Mouse (Mus musculus): Measurements from ENCODE around the gene Plekhd1. TPM values are rescaled to one million over a fixed set of nuclear protein-coding genes. Genes with fewer than 3 reads are reported as not detected.
A peak's percentile ranks its signal among the peaks of the same experiment; 100 is the strongest.

The Plekhd1 gene
- polyA plus RNA-seq, 1 experiment from 2014 or later: 0.74 TPM

GRCm38 (mm10) chr12:80673170-80673569, 19.2 kb upstream of the Plekhd1 start:
- ATAC-seq: no peak
- H3K9me3 ChIP-seq (replicated peaks): no peaks in the 10 kb centered on the region
- H3K27me3 ChIP-seq: no peaks in the 10 kb centered on the region
- no peak overlapping the region for H3K27ac ChIP-seq
- H3K4me1 ChIP-seq: no peaks in the 10 kb centered on the region
- 13% methylated on average over 3 of the region's 3 CpGs for WGBS
- no peak overlapping the region for H3K9ac ChIP-seq
- H3K4me2 ChIP-seq: no peak overlapping the region
- H3K36me3 ChIP-seq (ENCODE audit: poor library complexity, severe bottlenecking): peaks cover 56% of the 10 kb centered on the region
- H3K4me3 ChIP-seq: no peak overlapping the region

- no peak overlapping the region for H3K4me2 ChIP-seq
- no peaks in the 10 kb centered on the region for H3K4me1 ChIP-seq
- no peaks in the 10 kb centered on the region for H3K27me3 ChIP-seq
- H3K9me3 ChIP-seq (replicated peaks): no peaks in the 10 kb centered on the region
- peak; percentile 43; the same call in 1 of the 2 replicates for ATAC-seq
- H3K4me3 ChIP-seq: no peak overlapping the region
- WGBS: 74% methylated on average over 1 of the region's 1 CpGs
- H3K27ac ChIP-seq: no peak overlapping the region
- H3K9ac ChIP-seq: no peak overlapping the region
- H3K36me3 ChIP-seq (ENCODE audit: poor library complexity, severe bottlenecking): peaks cover 20% of the 10 kb centered on the region
Measured at GRCm38 (mm10) chr12:80681340-80681739, 11.1 kb upstream of the Plekhd1 start.

- no peaks in the 10 kb centered on the region for H3K27me3 ChIP-seq
- 96% methylated on average over 3 of the region's 3 CpGs for WGBS
- H3K9me3 ChIP-seq (replicated peaks): no peaks in the 10 kb centered on the region
- no peak for ATAC-seq
- H3K27ac ChIP-seq: no peak overlapping the region
- H3K4me2 ChIP-seq: no peak overlapping the region
- no peak overlapping the region for H3K4me3 ChIP-seq
- no peak overlapping the region for H3K9ac ChIP-seq
- peaks cover 5% of the 10 kb centered on the region; the same call in 1 of the 2 replicates for H3K4me1 ChIP-seq
- peaks cover 6% of the 10 kb centered on the region for H3K36me3 ChIP-seq (ENCODE audit: poor library complexity, severe bottlenecking)
Measured at GRCm38 (mm10) chr12:80683554-80683953, 8.8 kb upstream of the Plekhd1 start.

- Histone ChIP-seq H3K4me1 (peaks cover 5% of the 10 kb centered on the region; the same call in 1 of the 2 replicates), H3K4me3 (no peak overlapping the region), H3K27ac (no peak overlapping the region), H3K9ac (no peak overlapping the region), H3K4me2 (no peak overlapping the region), H3K27me3 (no peaks in the 10 kb centered on the region), H3K9me3 (replicated peaks) (no peaks in the 10 kb centered on the region), H3K36me3 (ENCODE audit: poor library complexity, severe bottlenecking) (peaks cover 4% of the 10 kb centered on the region)
- WGBS: 60% methylated on average over 3 of the region's 3 CpGs
- no peak for ATAC-seq
Measured at GRCm38 (mm10) chr12:80684316-80684715, 8.1 kb upstream of the Plekhd1 start.

- Histone ChIP-seq H3K27ac (no peak overlapping the region; the same call in 1 of the 2 replicates), H3K9me3 (replicated peaks) (no peaks in the 10 kb centered on the region), H3K4me2 (no peak overlapping the region), H3K27me3 (peaks cover 23% of the 10 kb centered on the region), H3K9ac (no peak overlapping the region), H3K4me1 (peaks cover 23% of the 10 kb centered on the region), H3K36me3 (ENCODE audit: poor library complexity, severe bottlenecking) (no peaks in the 10 kb centered on the region), H3K4me3 (no peak overlapping the region)
- 72% methylated on average over 10 of the region's 10 CpGs for WGBS
- ATAC-seq: peak; percentile 51; the same call in 1 of the 2 replicates
Measured at GRCm38 (mm10) chr12:80687788-80688211, 4.6 kb upstream of the Plekhd1 start.

GRCm38 (mm10) chr12:80689696-80690095, 2.7 kb upstream of the Plekhd1 start:
- WGBS: 66% methylated on average over 5 of the region's 5 CpGs

GRCm38 (mm10) chr12:80691671-80692091, 710 bp upstream of the Plekhd1 start:
- Histone ChIP-seq H3K36me3 (ENCODE audit: poor library complexity, severe bottlenecking) (no peaks in the 10 kb centered on the region), H3K27ac (no peak overlapping the region), H3K4me3 (no peak overlapping the region; the same call in 1 of the 2 replicates), H3K27me3 (peaks cover 52% of the 10 kb centered on the region), H3K4me2 (0 out of 2 replicates have a peak overlapping the region, but pooled peaks have one; percentile 69), H3K9me3 (replicated peaks) (no peaks in the 10 kb centered on the region), H3K4me1 (peaks cover 29% of the 10 kb centered on the region), H3K9ac (no peak overlapping the region)
- WGBS: 18% methylated on average over 12 of the region's 12 CpGs
- no peak for ATAC-seq

More at GRCm38 (mm10) chr12:80689696-80690095, 2.7 kb upstream of the Plekhd1 start:
- Histone ChIP-seq H3K4me3 (no peak overlapping the region), H3K27ac (no peak overlapping the region), H3K4me2 (no peak overlapping the region), H3K9ac (no peak overlapping the region), H3K36me3 (ENCODE audit: poor library complexity, severe bottlenecking) (no peaks in the 10 kb centered on the region), H3K27me3 (peaks cover 42% of the 10 kb centered on the region), H3K9me3 (replicated peaks) (no peaks in the 10 kb centered on the region), H3K4me1 (peaks cover 29% of the 10 kb centered on the region)
- ATAC-seq: no peak

- no peaks in the 10 kb centered on the region for H3K9me3 ChIP-seq (replicated peaks)
- H3K27ac ChIP-seq: no peak overlapping the region
- no peak for ATAC-seq
- no peak overlapping the region for H3K9ac ChIP-seq
- no peak overlapping the region for H3K4me2 ChIP-seq
- H3K27me3 ChIP-seq: peaks cover 52% of the 10 kb centered on the region
- no peak overlapping the region for H3K4me3 ChIP-seq
- WGBS: 69% methylated on average over 2 of the region's 2 CpGs
- H3K36me3 ChIP-seq (ENCODE audit: poor library complexity, severe bottlenecking): no peaks in the 10 kb centered on the region
- peaks cover 23% of the 10 kb centered on the region for H3K4me1 ChIP-seq
Measured at GRCm38 (mm10) chr12:80693700-80694099, 1.3 kb downstream of the Plekhd1 start.

- no peaks in the 10 kb centered on the region for H3K9me3 ChIP-seq (replicated peaks)
- no peak overlapping the region for H3K4me2 ChIP-seq
- H3K27me3 ChIP-seq: peaks cover 52% of the 10 kb centered on the region
- H3K27ac ChIP-seq: no peak overlapping the region
- ATAC-seq: no peak
- peaks cover 18% of the 10 kb centered on the region for H3K4me1 ChIP-seq
- 65% methylated on average over 3 of the region's 3 CpGs for WGBS
- H3K36me3 ChIP-seq (ENCODE audit: poor library complexity, severe bottlenecking): no peaks in the 10 kb centered on the region
- H3K4me3 ChIP-seq: no peak overlapping the region
- no peak overlapping the region for H3K9ac ChIP-seq
Measured at GRCm38 (mm10) chr12:80695004-80695403, 2.6 kb downstream of the Plekhd1 start.

GRCm38 (mm10) chr12:80698526-80699143, 6.2 kb downstream of the Plekhd1 start:
- H3K4me1 ChIP-seq: 0 out of 2 replicates have a peak, but pooled peaks cover 3% of the 10 kb centered on the region
- ATAC-seq: no peak
- no peaks in the 10 kb centered on the region for H3K36me3 ChIP-seq (ENCODE audit: poor library complexity, severe bottlenecking)
- H3K9ac ChIP-seq: no peak overlapping the region
- 90% methylated on average over 5 of the region's 5 CpGs for WGBS
- H3K4me2 ChIP-seq: no peak overlapping the region
- H3K27ac ChIP-seq: no peak overlapping the region
- H3K27me3 ChIP-seq: peaks cover 20% of the 10 kb centered on the region
- no peak overlapping the region for H3K4me3 ChIP-seq
- H3K9me3 ChIP-seq (replicated peaks): no peaks in the 10 kb centered on the region

- Histone ChIP-seq H3K9ac (no peak overlapping the region), H3K36me3 (ENCODE audit: poor library complexity, severe bottlenecking) (no peaks in the 10 kb centered on the region), H3K9me3 (replicated peaks) (no peaks in the 10 kb centered on the region), H3K4me1 (0 out of 2 replicates have a peak, but pooled peaks cover 3% of the 10 kb centered on the region), H3K4me2 (no peak overlapping the region), H3K4me3 (no peak overlapping the region), H3K27me3 (peaks cover 15% of the 10 kb centered on the region), H3K27ac (no peak overlapping the region)
- 79% methylated on average over 2 of the region's 2 CpGs for WGBS
- ATAC-seq: no peak
Measured at GRCm38 (mm10) chr12:80699144-80699531, 6.7 kb downstream of the Plekhd1 start.

- Histone ChIP-seq H3K4me1 (peaks cover 4% of the 10 kb centered on the region), H3K27me3 (no peaks in the 10 kb centered on the region), H3K9ac (no peak overlapping the region), H3K27ac (no peak overlapping the region), H3K9me3 (replicated peaks) (no peaks in the 10 kb centered on the region), H3K36me3 (ENCODE audit: poor library complexity, severe bottlenecking) (no peaks in the 10 kb centered on the region), H3K4me3 (no peak overlapping the region), H3K4me2 (no peak overlapping the region)
- 76% methylated on average over 7 of the region's 7 CpGs for WGBS
- no peak for ATAC-seq
Measured at GRCm38 (mm10) chr12:80701332-80701731, 8.9 kb downstream of the Plekhd1 start.

Data from forebrain, embryonic 13.5 days (tissue).